Mouse (Mus musculus) heart, adult 2 months (tissue): Measurements from ENCODE around the gene Als2cr12.

Experiments used
- CTCF ChIP-seq: fragments of 200-600 bp; IDR thresholded peaks from 2 replicates; pipeline ENCODE4 v1.8.1; 2022; ENCODE audit warnings: antibody characterized with exemption, mild to moderate bottlenecking, moderate library complexity
- EP300 ChIP-seq: fragments of 200-500 bp; IDR thresholded peaks from 2 replicates; pipeline ENCODE4 v1.6.1; 2011; ENCODE audit warnings: low read depth, low read length, control low read depth; ENCODE audit not compliant: insufficient read depth
- POLR2A ChIP-seq: fragments of 200-500 bp; IDR thresholded peaks from 2 replicates; pipeline ENCODE4 v1.6.1; 2011; ENCODE audit warnings: mild to moderate bottlenecking, low read depth, low read length, control low read depth; ENCODE audit not compliant: insufficient read depth

GRCm38 (mm10) chr1:58716883-58717220 lies 21.1 kb upstream of the Als2cr12 start:
- no peak for TF ChIP-seq CTCF
- no peak for TF ChIP-seq POLR2A
- TF ChIP-seq EP300 = no peak
